Mouse (Mus musculus): Measurements from ENCODE around the gene Gm10964. TPM values are rescaled to one million over a fixed set of nuclear protein-coding genes. Genes with fewer than 3 reads are reported as not detected.
"Not testable (repeated sequence)": the region's sequence is repeated elsewhere in the genome, so short reads cannot be mapped to it uniquely, and the experiment has no call there.

Gene Gm10964
- polyA plus RNA-seq, 1 experiment from 2014 or later, result not detected

DNA sequence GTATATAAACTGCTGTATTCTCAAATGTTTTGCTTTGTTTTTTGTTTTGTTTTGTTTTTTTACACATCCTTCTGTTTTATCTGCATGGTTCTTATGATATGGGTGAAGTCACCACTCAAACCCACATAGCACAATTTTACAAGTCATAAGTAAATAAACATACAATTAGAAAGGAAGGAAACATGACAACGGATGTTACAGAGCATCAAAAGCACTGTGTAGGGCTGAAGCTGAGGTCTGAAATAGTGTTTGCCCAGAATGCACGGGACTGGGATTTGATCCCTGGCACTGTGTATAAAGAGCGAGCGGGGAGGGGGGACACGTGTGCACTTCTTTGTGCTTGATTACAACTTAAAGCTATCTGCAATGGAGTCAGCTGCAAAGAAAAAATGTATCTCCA is 41.6 kb downstream of the Gm10964 start:
- no peak for ATAC-seq (ENCODE audit: low read depth)
- no peak overlapping the region for H3K4me2 ChIP-seq (ENCODE audit: low read depth, low read length)
- no peaks in the 10 kb centered on the region for H3K27me3 ChIP-seq (ENCODE audit: control insufficient read depth, insufficient read depth, low read length)
- H3K4me3 ChIP-seq (ENCODE audit: low read depth, low read length), result no peak overlapping the region
- no peaks in the 10 kb centered on the region for H3K4me1 ChIP-seq (ENCODE audit: control insufficient read depth, insufficient read depth, low read length)
- H3K9ac ChIP-seq (replicated peaks; ENCODE audit: low read depth, low read length), result no peak overlapping the region
- H3K9me3 ChIP-seq (ENCODE audit: control insufficient read depth, low read length), result no peaks in the 10 kb centered on the region
- WGBS, result 87% methylated on average over 5 of the region's 5 CpGs
- no peak overlapping the region for H3K27ac ChIP-seq (ENCODE audit: low read depth, low read length)
- H3K36me3 ChIP-seq (ENCODE audit: control insufficient read depth, insufficient read depth, low read length), result peaks cover 13% of the 10 kb centered on the region; the same call in 1 of the 2 replicates

- Histone ChIP-seq H3K4me3 (ENCODE audit: low read depth, low read length) (no peak overlapping the region), H3K27ac (ENCODE audit: low read depth, low read length) (no peak overlapping the region), H3K9ac (replicated peaks; ENCODE audit: low read depth, low read length) (no peak overlapping the region), H3K36me3 (ENCODE audit: control insufficient read depth, insufficient read depth, low read length) (0 out of 2 replicates have a peak, but pooled peaks cover under 1% of the 10 kb centered on the region), H3K9me3 (ENCODE audit: control insufficient read depth, low read length) (no peaks in the 10 kb centered on the region), H3K4me1 (ENCODE audit: control insufficient read depth, insufficient read depth, low read length) (no peaks in the 10 kb centered on the region), H3K27me3 (ENCODE audit: control insufficient read depth, insufficient read depth, low read length) (no peaks in the 10 kb centered on the region), H3K4me2 (ENCODE audit: low read depth, low read length) (no peak overlapping the region)
- no peak for ATAC-seq (ENCODE audit: low read depth)
- 90% methylated on average over 4 of the region's 4 CpGs for WGBS
Observed at GRCm38 (mm10) chr3:103782844-103783609, 43.9 kb downstream of the Gm10964 start.

DNA sequence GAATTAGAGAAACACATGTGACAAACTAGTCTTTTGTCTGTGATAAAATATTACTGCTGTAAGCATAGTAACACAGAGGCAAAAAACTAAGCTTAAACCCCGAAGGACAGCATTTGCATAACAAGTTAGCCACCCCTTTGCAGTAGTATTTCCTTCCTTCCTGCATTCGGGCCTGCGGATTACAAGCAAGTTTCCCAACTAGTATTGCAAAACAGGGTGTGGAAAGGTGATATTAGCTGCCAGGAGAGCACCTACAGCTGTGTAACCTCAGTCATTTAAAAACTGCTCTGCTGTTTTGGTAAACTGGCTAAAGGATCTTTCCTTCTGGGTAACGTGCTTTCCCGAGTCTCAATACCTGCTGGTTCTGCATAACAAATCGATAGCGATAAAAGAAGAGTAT is 48.1 kb downstream of the Gm10964 start:
- 57% methylated on average over 7 of the region's 7 CpGs for WGBS
- no peaks in the 10 kb centered on the region for H3K9me3 ChIP-seq (ENCODE audit: control insufficient read depth, low read length)

GRCm38 (mm10) chr3:103789096-103789495 is 49.9 kb downstream of the Gm10964 start:
- H3K9me3 ChIP-seq (ENCODE audit: control insufficient read depth, low read length), result no peaks in the 10 kb centered on the region
- ATAC-seq (ENCODE audit: low read depth), result no peak
- H3K36me3 ChIP-seq (ENCODE audit: control insufficient read depth, insufficient read depth, low read length), result no peaks in the 10 kb centered on the region
- H3K4me1 ChIP-seq (ENCODE audit: control insufficient read depth, insufficient read depth, low read length), result peaks cover 20% of the 10 kb centered on the region
- WGBS, result 85% methylated on average over 7 of the region's 7 CpGs
- no peak overlapping the region for H3K9ac ChIP-seq (replicated peaks; ENCODE audit: low read depth, low read length)
- H3K4me2 ChIP-seq (ENCODE audit: low read depth, low read length), result peak overlapping the region; percentile 73; the same call in 1 of the 2 replicates
- H3K27me3 ChIP-seq (ENCODE audit: control insufficient read depth, insufficient read depth, low read length), result no peaks in the 10 kb centered on the region
- H3K27ac ChIP-seq (ENCODE audit: low read depth, low read length), result no peak overlapping the region
- H3K4me3 ChIP-seq (ENCODE audit: low read depth, low read length), result no peak overlapping the region; the same call in 1 of the 2 replicates

More for the DNA sequence above, 48.1 kb downstream of the Gm10964 start:
- H3K9ac ChIP-seq (replicated peaks; ENCODE audit: low read depth, low read length), result no peak overlapping the region
- no peak for ATAC-seq (ENCODE audit: low read depth)
- H3K4me2 ChIP-seq (ENCODE audit: low read depth, low read length), result no peak overlapping the region
- H3K4me1 ChIP-seq (ENCODE audit: control insufficient read depth, insufficient read depth, low read length), result peaks cover 20% of the 10 kb centered on the region
- no peaks in the 10 kb centered on the region for H3K36me3 ChIP-seq (ENCODE audit: control insufficient read depth, insufficient read depth, low read length)
- no peak overlapping the region for H3K4me3 ChIP-seq (ENCODE audit: low read depth, low read length)
- H3K27me3 ChIP-seq (ENCODE audit: control insufficient read depth, insufficient read depth, low read length), result no peaks in the 10 kb centered on the region
- no peak overlapping the region for H3K27ac ChIP-seq (ENCODE audit: low read depth, low read length)

DNA sequence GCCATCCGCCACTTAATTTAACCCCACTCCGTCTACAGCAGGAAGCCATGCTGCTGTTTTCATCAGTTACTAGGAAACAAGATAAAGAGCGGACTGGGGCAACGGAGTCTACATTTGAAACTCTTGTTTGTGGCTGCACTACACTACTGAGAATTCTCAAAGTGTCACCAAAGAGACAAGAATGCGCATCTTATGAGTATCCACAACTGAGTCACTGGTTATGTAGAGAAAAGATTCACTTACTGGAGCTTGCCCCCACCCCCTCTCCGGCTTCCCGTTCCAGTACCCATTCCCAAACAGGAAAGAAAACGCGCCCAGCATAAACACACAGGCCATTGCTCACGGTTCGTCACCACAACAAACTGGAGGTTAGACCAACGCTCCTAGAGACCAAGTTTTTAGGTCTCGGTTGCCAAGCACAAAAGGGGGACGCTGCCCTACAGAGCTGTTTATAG is 50.8 kb downstream of the Gm10964 start:
- no peaks in the 10 kb centered on the region for H3K27me3 ChIP-seq (ENCODE audit: control insufficient read depth, insufficient read depth, low read length)
- ATAC-seq (ENCODE audit: low read depth), result no peak
- no peaks in the 10 kb centered on the region for H3K9me3 ChIP-seq (ENCODE audit: control insufficient read depth, low read length)
- peak overlapping the region; percentile 93 for H3K27ac ChIP-seq (ENCODE audit: low read depth, low read length)
- 3% methylated on average over 14 of the region's 14 CpGs for WGBS
- H3K9ac ChIP-seq (replicated peaks; ENCODE audit: low read depth, low read length), result peak overlapping the region; percentile 91
- peak overlapping the region; percentile 73 for H3K4me2 ChIP-seq (ENCODE audit: low read depth, low read length)
- peaks cover 20% of the 10 kb centered on the region for H3K4me1 ChIP-seq (ENCODE audit: control insufficient read depth, insufficient read depth, low read length)
- H3K4me3 ChIP-seq (ENCODE audit: low read depth, low read length), result peak overlapping the region; percentile 94
- no peaks in the 10 kb centered on the region for H3K36me3 ChIP-seq (ENCODE audit: control insufficient read depth, insufficient read depth, low read length)

DNA sequence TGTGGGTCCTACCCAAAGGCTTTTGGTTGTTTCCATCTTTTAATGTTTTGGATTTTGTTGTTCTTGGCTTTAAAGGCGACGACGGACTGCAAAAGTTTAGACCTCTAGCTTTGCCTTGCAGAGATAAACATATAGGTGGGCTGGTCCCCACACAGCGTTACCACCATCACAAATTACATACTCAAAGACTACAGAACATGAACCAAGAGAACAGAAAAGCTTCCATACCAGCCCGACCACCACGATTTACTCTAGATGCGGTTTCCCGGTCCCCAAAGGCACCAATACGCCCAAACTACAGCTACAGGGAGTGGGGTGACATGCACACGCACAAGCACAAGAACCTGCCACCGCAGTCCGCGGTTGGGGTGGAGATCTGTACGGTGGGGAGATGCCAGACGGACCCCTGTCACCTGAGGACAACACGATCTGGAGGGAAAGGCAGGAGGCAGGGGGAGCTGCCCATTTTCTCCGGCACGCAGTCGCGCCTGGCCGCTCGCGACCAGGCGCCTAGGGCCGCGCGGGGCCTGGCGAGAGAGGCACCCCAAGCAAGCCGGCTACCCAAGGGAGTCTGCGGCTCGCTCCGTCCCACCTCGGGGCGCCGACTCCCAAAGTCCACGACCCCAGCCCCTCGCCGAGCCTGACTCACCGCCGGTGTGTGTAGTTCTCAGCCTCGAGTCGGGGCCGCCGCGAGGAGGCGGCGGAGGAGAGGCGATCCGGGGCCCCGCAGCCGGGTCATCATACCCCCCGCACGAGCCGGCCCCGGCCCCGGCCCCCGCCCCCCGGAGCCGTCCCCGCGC is 51.4 kb downstream of the Gm10964 start:
- Histone ChIP-seq H3K9me3 (ENCODE audit: control insufficient read depth, low read length) (no peaks in the 10 kb centered on the region), H3K4me1 (ENCODE audit: control insufficient read depth, insufficient read depth, low read length) (peaks cover 20% of the 10 kb centered on the region), H3K9ac (replicated peaks; ENCODE audit: low read depth, low read length) (peak overlapping the region; percentile 91), H3K36me3 (ENCODE audit: control insufficient read depth, insufficient read depth, low read length) (no peaks in the 10 kb centered on the region), H3K4me3 (ENCODE audit: low read depth, low read length) (peak overlapping the region; percentile 94), H3K4me2 (ENCODE audit: low read depth, low read length) (peak overlapping the region; percentile 73), H3K27me3 (ENCODE audit: control insufficient read depth, insufficient read depth, low read length) (no peaks in the 10 kb centered on the region), H3K27ac (ENCODE audit: low read depth, low read length) (peak overlapping the region; percentile 93)
- peak; percentile 88 for ATAC-seq (ENCODE audit: low read depth)
- under 1% methylated on average over 55 of the region's 61 CpGs for WGBS

DNA sequence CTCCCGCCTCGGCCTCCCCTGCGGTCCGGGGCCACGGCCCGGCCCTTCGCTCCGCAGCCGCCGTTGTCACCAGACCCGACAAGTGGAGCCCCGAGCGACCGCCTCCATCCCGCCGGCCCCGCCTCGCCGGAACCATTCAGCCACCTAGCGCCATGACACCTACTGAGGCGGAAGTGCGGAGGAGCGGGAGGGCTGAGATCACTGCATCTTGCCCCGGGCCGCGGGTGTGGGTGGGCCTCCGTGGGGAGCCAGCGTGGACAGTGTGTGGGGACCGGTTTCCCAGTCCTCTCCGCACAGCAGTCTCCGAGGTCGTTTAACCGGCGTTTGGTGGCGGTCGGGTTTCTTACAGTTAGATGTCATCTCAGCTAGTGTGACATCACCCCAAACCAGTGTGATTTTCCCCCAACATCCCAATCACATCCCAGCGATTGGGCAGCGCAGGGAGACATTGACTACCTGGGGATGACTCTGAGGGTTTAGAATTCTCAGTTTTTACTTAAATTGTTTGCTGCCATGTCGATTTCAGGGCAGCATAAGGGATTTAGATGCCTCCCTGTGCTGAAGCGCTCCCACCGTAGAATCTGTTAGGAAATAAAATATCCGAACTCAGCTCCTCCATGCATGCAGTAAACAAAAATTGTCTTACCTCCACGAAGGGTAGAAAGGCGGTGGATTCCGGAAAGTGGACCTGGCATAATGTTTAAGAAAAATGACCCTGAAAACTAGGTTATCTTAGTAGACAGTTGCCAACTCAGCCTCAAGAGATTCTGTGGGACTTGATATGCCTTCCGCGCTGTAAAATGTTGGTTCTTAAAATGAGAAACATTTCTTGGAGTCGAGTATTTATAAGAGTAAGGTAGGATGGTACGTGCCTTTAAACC is 52.3 kb downstream of the Gm10964 start, which contains the start of gene Hipk1:
TSS of gene Hipk1 (minus strand) at position 334 of the 881 bp plus-strand sequence.
- WGBS, result 11% methylated on average over 46 of the region's 49 CpGs
- H3K4me3 ChIP-seq (ENCODE audit: low read depth, low read length), result peak within 1 kb of the TSS; percentile 94
- no peaks in the 10 kb centered on the region for H3K9me3 ChIP-seq (ENCODE audit: control insufficient read depth, low read length)

GRCm38 (mm10) chr3:103792111-103792406 is 52.9 kb downstream of the Gm10964 start:
- Histone ChIP-seq H3K4me2 (ENCODE audit: low read depth, low read length) (peak overlapping the region; percentile 60; the same call in 1 of the 2 replicates), H3K4me1 (ENCODE audit: control insufficient read depth, insufficient read depth, low read length) (peaks cover 20% of the 10 kb centered on the region), H3K27ac (ENCODE audit: low read depth, low read length) (peak overlapping the region; percentile 93), H3K4me3 (ENCODE audit: low read depth, low read length) (peak overlapping the region; percentile 94; the same call in 1 of the 2 replicates), H3K9ac (replicated peaks; ENCODE audit: low read depth, low read length) (peak overlapping the region; percentile 91; the same call in 1 of the 2 replicates)
- not testable (repeated sequence) for ATAC-seq (ENCODE audit: low read depth); H3K36me3 ChIP-seq (ENCODE audit: control insufficient read depth, insufficient read depth, low read length); H3K27me3 ChIP-seq (ENCODE audit: control insufficient read depth, insufficient read depth, low read length); H3K9me3 ChIP-seq (ENCODE audit: control insufficient read depth, low read length)
- WGBS, result 75% methylated on average over 5 of the region's 5 CpGs

More for the DNA sequence above, 52.3 kb downstream of the Gm10964 start, which contains the start of gene Hipk1:
- Histone ChIP-seq H3K4me1 (ENCODE audit: control insufficient read depth, insufficient read depth, low read length) (peaks cover 20% of the 10 kb centered on the region), H3K9ac (replicated peaks; ENCODE audit: low read depth, low read length) (peak within 1 kb of the TSS; percentile 91), H3K36me3 (ENCODE audit: control insufficient read depth, insufficient read depth, low read length) (no peaks in the 10 kb centered on the region), H3K27ac (ENCODE audit: low read depth, low read length) (peak within 1 kb of the TSS; percentile 93), H3K4me2 (ENCODE audit: low read depth, low read length) (peak within 1 kb of the TSS; percentile 73), H3K27me3 (ENCODE audit: control insufficient read depth, insufficient read depth, low read length) (no peaks in the 10 kb centered on the region; the same call in 1 of the 2 replicates)
- ATAC-seq (ENCODE audit: low read depth), result peak; percentile 99

All from neural tube, embryonic 14.5 days (tissue).